Mouse (Mus musculus): ENCODE data around the gene Gadd45g. TPM values are rescaled to one million over a fixed set of nuclear protein-coding genes. Genes with fewer than 3 reads are reported as not detected.
"Not testable (repeated sequence)": the region's sequence is repeated elsewhere in the genome, so short reads cannot be mapped to it uniquely, and the experiment has no call there.

Gadd45g gene
- polyA plus RNA-seq, 1 experiment from 2014 or later = 41.4 TPM

GRCm38 (mm10) chr13:51821988-51822387 lies 24.5 kb upstream of the Gadd45g start:
- Histone ChIP-seq H3K9ac (ENCODE audit: low read length) (no peak overlapping the region), H3K27ac (replicated peaks in 1 of 2; ENCODE audit: control insufficient read depth in 1 of 2, insufficient read depth in 1 of 2, low read depth in 2 of 2, low read length in 2 of 2) (no peak overlapping the region), H3K4me1 (ENCODE audit: control insufficient read depth in 2 of 2, insufficient read depth in 2 of 2, low read length in 2 of 2) (peaks cover 8% of the 10 kb centered on the region in 2 experiments; a peak in 3 of 4 replicates), H3K9me3 (ENCODE audit: control insufficient read depth, low read length) (no peaks in the 10 kb centered on the region), H3K27me3 (ENCODE audit: control insufficient read depth, insufficient read depth, low read length) (no peaks in the 10 kb centered on the region), H3K36me3 (ENCODE audit: control insufficient read depth, insufficient read depth, low read length) (no peaks in the 10 kb centered on the region), H3K4me3 (ENCODE audit: control insufficient read depth in 1 of 2, insufficient read depth in 1 of 2, low read depth in 1 of 2, low read length in 2 of 2) (no peak overlapping the region), H3K4me2 (ENCODE audit: low read length) (no peak overlapping the region)
- 42% methylated on average over 3 of the region's 3 CpGs for WGBS
- no peak for ATAC-seq (ENCODE audit: insufficient number of reproducible peaks, insufficient read depth, low FRiP score, low read depth)

DNA sequence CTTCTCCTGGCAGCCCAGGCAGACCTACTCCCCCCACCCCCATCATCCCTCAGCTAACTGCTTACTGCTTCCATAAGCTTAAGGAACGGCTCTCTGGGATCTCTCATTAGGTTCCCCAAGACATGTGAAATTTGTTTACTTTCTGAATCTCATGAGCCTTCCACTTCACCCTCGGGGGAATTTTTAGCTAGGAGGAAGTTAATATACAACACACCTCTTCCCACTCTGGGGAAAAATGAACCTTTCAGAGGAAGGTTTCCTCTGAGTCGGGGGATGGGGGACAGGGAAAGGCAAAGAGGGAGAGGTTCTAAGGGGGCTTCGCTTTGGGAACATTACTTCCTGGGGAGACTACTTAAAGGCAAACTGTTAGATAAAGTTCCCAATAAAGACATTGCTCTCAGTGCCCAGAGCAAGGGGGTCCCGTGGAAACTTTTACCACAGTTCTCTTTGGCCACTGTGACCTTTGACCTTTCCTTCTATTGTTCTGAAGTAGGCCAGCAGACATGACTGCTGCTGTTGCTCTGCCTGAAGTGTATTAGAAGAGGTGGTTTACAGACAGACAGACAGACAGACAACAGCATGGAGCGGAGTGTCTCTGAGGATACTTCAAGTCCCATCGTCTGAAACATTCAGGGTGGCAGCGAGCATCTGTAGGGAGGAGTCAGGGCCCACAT lies 22.5 kb upstream of the Gadd45g start:
- Histone ChIP-seq H3K4me2 (ENCODE audit: low read length) (no peak overlapping the region), H3K27me3 (ENCODE audit: control insufficient read depth, insufficient read depth, low read length) (no peaks in the 10 kb centered on the region), H3K9me3 (ENCODE audit: control insufficient read depth, low read length) (no peaks in the 10 kb centered on the region), H3K4me1 (ENCODE audit: control insufficient read depth in 2 of 2, insufficient read depth in 2 of 2, low read length in 2 of 2) (peaks cover 0 to under 1% of the 10 kb centered on the region in 2 experiments; a peak in 1 of 4 replicates), H3K9ac (ENCODE audit: low read length) (no peak overlapping the region), H3K4me3 (ENCODE audit: control insufficient read depth in 1 of 2, insufficient read depth in 1 of 2, low read depth in 1 of 2, low read length in 2 of 2) (no peak overlapping the region), H3K27ac (replicated peaks in 1 of 2; ENCODE audit: control insufficient read depth in 1 of 2, insufficient read depth in 1 of 2, low read depth in 2 of 2, low read length in 2 of 2) (no peak overlapping the region), H3K36me3 (ENCODE audit: control insufficient read depth, insufficient read depth, low read length) (no peaks in the 10 kb centered on the region)
- no peak for ATAC-seq (ENCODE audit: insufficient number of reproducible peaks, insufficient read depth, low FRiP score, low read depth)
- whole genome bisulfite sequencing = 53% methylated on average over 8 of the region's 8 CpGs

- 27% methylated on average over 10 of the region's 10 CpGs for WGBS
- no peak for ATAC-seq (ENCODE audit: insufficient number of reproducible peaks, insufficient read depth, low FRiP score, low read depth)
- no peak overlapping the region for H3K4me3 ChIP-seq (ENCODE audit: control insufficient read depth in 1 of 2, insufficient read depth in 1 of 2, low read depth in 1 of 2, low read length in 2 of 2)
Observed at GRCm38 (mm10) chr13:51830744-51831450, 15.6 kb upstream of the Gadd45g start.

DNA sequence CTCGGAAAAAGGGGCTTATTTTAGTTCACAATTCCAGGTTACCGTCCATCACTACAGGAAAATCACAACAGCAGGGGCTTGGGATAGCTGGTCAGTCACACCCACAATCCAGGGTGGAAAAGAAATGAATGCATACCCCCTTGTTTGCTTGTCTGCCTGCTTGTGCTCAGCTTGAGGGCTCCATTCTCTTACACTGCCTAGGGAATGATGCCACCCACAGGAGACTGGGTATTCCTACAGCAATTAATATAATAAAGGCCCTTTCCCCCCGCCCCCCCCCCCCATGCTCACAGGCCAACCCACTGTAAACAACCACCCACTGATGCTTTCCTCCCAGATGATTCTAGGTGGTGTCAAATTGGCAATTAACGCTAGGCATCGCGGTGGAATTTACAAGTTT lies 14.0 kb upstream of the Gadd45g start:
- WGBS = 87% methylated on average over 6 of the region's 6 CpGs
- no peak overlapping the region for H3K4me3 ChIP-seq (ENCODE audit: control insufficient read depth in 1 of 2, insufficient read depth in 1 of 2, low read depth in 1 of 2, low read length in 2 of 2)
- no peak for ATAC-seq (ENCODE audit: insufficient number of reproducible peaks, insufficient read depth, low FRiP score, low read depth)
- H3K4me1 ChIP-seq (ENCODE audit: control insufficient read depth in 2 of 2, insufficient read depth in 2 of 2, low read length in 2 of 2) = peaks cover 12 to 25% of the 10 kb centered on the region in 2 experiments
- H3K27me3 ChIP-seq (ENCODE audit: control insufficient read depth, insufficient read depth, low read length) = no peaks in the 10 kb centered on the region
- H3K9ac ChIP-seq (ENCODE audit: low read length) = no peak overlapping the region
- no peak overlapping the region for H3K27ac ChIP-seq (replicated peaks in 1 of 2; ENCODE audit: control insufficient read depth in 1 of 2, insufficient read depth in 1 of 2, low read depth in 2 of 2, low read length in 2 of 2)
- H3K4me2 ChIP-seq (ENCODE audit: low read length) = no peak overlapping the region
- no peaks in the 10 kb centered on the region for H3K9me3 ChIP-seq (ENCODE audit: control insufficient read depth, low read length)
- no peaks in the 10 kb centered on the region for H3K36me3 ChIP-seq (ENCODE audit: control insufficient read depth, insufficient read depth, low read length)

More at GRCm38 (mm10) chr13:51830744-51831450, 15.6 kb upstream of the Gadd45g start:
- Histone ChIP-seq H3K27me3 (ENCODE audit: control insufficient read depth, insufficient read depth, low read length) (no peaks in the 10 kb centered on the region), H3K27ac (replicated peaks in 1 of 2; ENCODE audit: control insufficient read depth in 1 of 2, insufficient read depth in 1 of 2, low read depth in 2 of 2, low read length in 2 of 2) (no peak overlapping the region), H3K4me2 (ENCODE audit: low read length) (no peak overlapping the region), H3K9ac (ENCODE audit: low read length) (no peak overlapping the region), H3K36me3 (ENCODE audit: control insufficient read depth, insufficient read depth, low read length) (no peaks in the 10 kb centered on the region), H3K4me1 (ENCODE audit: control insufficient read depth in 2 of 2, insufficient read depth in 2 of 2, low read length in 2 of 2) (peaks cover 8 to 18% of the 10 kb centered on the region in 2 experiments), H3K9me3 (ENCODE audit: control insufficient read depth, low read length) (no peaks in the 10 kb centered on the region)

DNA sequence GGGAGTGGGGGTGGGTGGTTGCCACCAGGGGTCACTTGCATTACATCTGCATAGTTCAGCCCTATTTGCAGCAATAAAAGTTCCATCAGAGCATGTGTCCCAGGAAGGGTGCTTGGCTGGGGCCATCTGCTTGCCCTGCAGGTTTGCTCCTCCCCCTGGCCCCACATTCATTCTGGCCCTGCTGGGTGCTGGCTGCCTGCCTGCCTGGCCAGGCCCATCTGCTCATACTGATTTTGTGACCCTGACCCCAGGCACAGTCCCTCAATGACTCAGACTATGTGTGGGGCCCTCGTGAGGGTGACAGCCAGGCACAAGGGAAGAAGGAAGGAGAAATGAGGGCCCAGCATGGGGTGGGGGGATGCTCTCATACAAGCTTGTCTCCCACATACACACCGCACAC lies 12.9 kb upstream of the Gadd45g start:
- no peak for ATAC-seq (ENCODE audit: insufficient number of reproducible peaks, insufficient read depth, low FRiP score, low read depth)

GRCm38 (mm10) chr13:51834024-51834423 lies 12.5 kb upstream of the Gadd45g start:
- H3K36me3 ChIP-seq (ENCODE audit: control insufficient read depth, insufficient read depth, low read length); H3K4me3 ChIP-seq (ENCODE audit: control insufficient read depth in 1 of 2, insufficient read depth in 1 of 2, low read depth in 1 of 2, low read length in 2 of 2); H3K9ac ChIP-seq (ENCODE audit: low read length); H3K27me3 ChIP-seq (ENCODE audit: control insufficient read depth, insufficient read depth, low read length); ATAC-seq (ENCODE audit: insufficient number of reproducible peaks, insufficient read depth, low FRiP score, low read depth); H3K27ac ChIP-seq (replicated peaks in 1 of 2; ENCODE audit: control insufficient read depth in 1 of 2, insufficient read depth in 1 of 2, low read depth in 2 of 2, low read length in 2 of 2); H3K4me2 ChIP-seq (ENCODE audit: low read length); H3K9me3 ChIP-seq (ENCODE audit: control insufficient read depth, low read length): not testable (repeated sequence)
- 67% methylated on average over 8 of the region's 8 CpGs for WGBS
- H3K4me1 ChIP-seq (ENCODE audit: control insufficient read depth in 2 of 2, insufficient read depth in 2 of 2, low read length in 2 of 2) = peaks cover 12 to 25% of the 10 kb centered on the region in 2 experiments

More for the DNA sequence above, 12.9 kb upstream of the Gadd45g start:
- no peaks in the 10 kb centered on the region for H3K36me3 ChIP-seq (ENCODE audit: control insufficient read depth, insufficient read depth, low read length)
- WGBS = 68% methylated on average over 2 of the region's 2 CpGs
- no peak overlapping the region for H3K4me3 ChIP-seq (ENCODE audit: control insufficient read depth in 1 of 2, insufficient read depth in 1 of 2, low read depth in 1 of 2, low read length in 2 of 2)
- no peaks in the 10 kb centered on the region for H3K27me3 ChIP-seq (ENCODE audit: control insufficient read depth, insufficient read depth, low read length)
- H3K4me2 ChIP-seq (ENCODE audit: low read length) = no peak overlapping the region
- H3K27ac ChIP-seq (replicated peaks in 1 of 2; ENCODE audit: control insufficient read depth in 1 of 2, insufficient read depth in 1 of 2, low read depth in 2 of 2, low read length in 2 of 2) = no peak overlapping the region
- peaks cover 12 to 25% of the 10 kb centered on the region in 2 experiments for H3K4me1 ChIP-seq (ENCODE audit: control insufficient read depth in 2 of 2, insufficient read depth in 2 of 2, low read length in 2 of 2)
- no peak overlapping the region for H3K9ac ChIP-seq (ENCODE audit: low read length)
- no peaks in the 10 kb centered on the region for H3K9me3 ChIP-seq (ENCODE audit: control insufficient read depth, low read length)

- Histone ChIP-seq H3K27ac (replicated peaks in 1 of 2; ENCODE audit: control insufficient read depth in 1 of 2, insufficient read depth in 1 of 2, low read depth in 2 of 2, low read length in 2 of 2) (no peak overlapping the region), H3K27me3 (ENCODE audit: control insufficient read depth, insufficient read depth, low read length) (no peaks in the 10 kb centered on the region), H3K9me3 (ENCODE audit: control insufficient read depth, low read length) (no peaks in the 10 kb centered on the region), H3K9ac (ENCODE audit: low read length) (no peak overlapping the region), H3K4me1 (ENCODE audit: control insufficient read depth in 2 of 2, insufficient read depth in 2 of 2, low read length in 2 of 2) (peaks cover 12 to 25% of the 10 kb centered on the region in 2 experiments), H3K36me3 (ENCODE audit: control insufficient read depth, insufficient read depth, low read length) (no peaks in the 10 kb centered on the region), H3K4me2 (ENCODE audit: low read length) (no peak overlapping the region), H3K4me3 (ENCODE audit: control insufficient read depth in 1 of 2, insufficient read depth in 1 of 2, low read depth in 1 of 2, low read length in 2 of 2) (no peak overlapping the region)
- 16% methylated on average over 2 of the region's 2 CpGs for WGBS
- no peak for ATAC-seq (ENCODE audit: insufficient number of reproducible peaks, insufficient read depth, low FRiP score, low read depth)
Observed at GRCm38 (mm10) chr13:51834520-51834919, 12.0 kb upstream of the Gadd45g start.

Data from heart, embryonic 14.5 days (tissue).